Mouse (Mus musculus) ES-Bruce4 (cell line): Measurements from ENCODE around the gene Gpnmb.
A peak's percentile ranks its signal among the peaks of the same experiment; 100 is the strongest.

Experiments
- CTCF ChIP-seq: IDR thresholded peaks from one replicate; pipeline ENCODE4 v1.8.1; 2011; ENCODE audit warnings: low read depth, low read length
- EP300 ChIP-seq: IDR thresholded peaks from 2 replicates; pipeline ENCODE4 v1.6.1; 2011; ENCODE audit warnings: low read depth, low read length; ENCODE audit not compliant: insufficient read depth

DNA sequence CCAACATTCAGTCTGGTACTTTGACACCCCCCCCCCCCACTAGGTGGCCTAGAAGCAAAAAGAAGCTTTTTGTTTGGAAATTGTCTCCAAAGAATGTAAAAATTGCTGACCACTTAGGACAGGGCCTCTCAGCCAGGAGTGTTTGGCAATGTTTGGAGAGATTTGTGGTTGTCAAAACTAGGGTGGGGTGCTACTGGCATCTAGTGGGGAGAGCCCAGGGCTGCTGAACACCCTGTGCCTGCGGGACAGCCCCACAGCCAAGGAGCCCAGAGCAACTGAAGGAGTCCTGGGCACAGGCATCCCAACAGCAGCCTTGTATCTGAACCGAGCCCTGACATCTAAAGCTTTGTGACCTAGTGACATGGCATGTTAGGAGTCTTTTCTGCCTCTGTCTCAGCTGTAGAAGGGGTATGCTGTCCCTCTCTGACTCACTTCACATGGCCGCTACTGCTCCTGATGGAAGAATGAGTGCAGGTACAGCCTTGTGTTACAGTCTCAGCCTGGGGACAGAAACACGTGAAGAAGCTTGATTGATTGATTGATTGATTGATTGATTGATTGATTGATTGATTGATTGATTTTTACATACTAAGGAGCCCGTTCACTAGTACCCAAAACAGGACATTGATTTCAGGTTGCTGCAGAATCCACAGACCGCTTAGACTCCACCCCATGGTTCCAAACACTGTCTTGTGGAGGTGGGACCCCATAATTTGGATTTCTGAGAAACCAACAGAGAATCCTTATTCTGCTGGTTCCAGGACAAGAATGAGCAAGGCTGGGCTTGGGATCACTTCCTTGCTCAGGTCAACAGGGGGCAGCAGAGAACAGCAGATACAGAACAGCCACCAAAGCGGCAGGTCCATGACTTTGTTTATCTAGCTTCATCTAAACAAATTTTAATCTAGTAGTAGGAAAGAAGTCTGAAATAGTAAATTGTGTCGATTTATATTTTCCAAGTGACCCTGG is 21.0 kb downstream of the Gpnmb start:
- TF ChIP-seq CTCF (peak; percentile 91), EP300 (no peak)
